Mouse (Mus musculus): ENCODE measurements around the gene Map2k5. TPM values are rescaled to one million over a fixed set of nuclear protein-coding genes. Genes with fewer than 3 reads are reported as not detected.

The Map2k5 gene
- not detected in 2 replicates for polyA plus RNA-seq (2012; ENCODE audit: insufficient read depth, insufficient read length, low replicate concordance, missing spikeins)

GRCm38 (mm10) chr9:63377270-63378142 is at the start of gene Map2k5:
Gene Map2k5, minus strand, starts transcription at chr9:63377902.
- peak within 1 kb of the TSS; percentile 47; the same call in 1 of the 2 replicates for H3K27ac ChIP-seq (ENCODE audit: insufficient read depth, low read depth, low read length)
- under 1% methylated on average over 57 of the region's 58 CpGs for WGBS
- peaks cover 14% of the 10 kb centered on the region for H3K4me1 ChIP-seq (ENCODE audit: control insufficient read depth, insufficient read depth, low read length)
- TF ChIP-seq CTCF (IDR thresholded peaks at IDR 0.05; ENCODE audit: insufficient read depth, low read depth, low read length) (no peak), POLR2A (IDR thresholded peaks at IDR 0.05; ENCODE audit: insufficient read depth, low read depth, low read length) (peak; percentile 67)
- H3K4me3 ChIP-seq (ENCODE audit: insufficient read depth, low read depth, low read length), result peak within 1 kb of the TSS; percentile 84

DNA sequence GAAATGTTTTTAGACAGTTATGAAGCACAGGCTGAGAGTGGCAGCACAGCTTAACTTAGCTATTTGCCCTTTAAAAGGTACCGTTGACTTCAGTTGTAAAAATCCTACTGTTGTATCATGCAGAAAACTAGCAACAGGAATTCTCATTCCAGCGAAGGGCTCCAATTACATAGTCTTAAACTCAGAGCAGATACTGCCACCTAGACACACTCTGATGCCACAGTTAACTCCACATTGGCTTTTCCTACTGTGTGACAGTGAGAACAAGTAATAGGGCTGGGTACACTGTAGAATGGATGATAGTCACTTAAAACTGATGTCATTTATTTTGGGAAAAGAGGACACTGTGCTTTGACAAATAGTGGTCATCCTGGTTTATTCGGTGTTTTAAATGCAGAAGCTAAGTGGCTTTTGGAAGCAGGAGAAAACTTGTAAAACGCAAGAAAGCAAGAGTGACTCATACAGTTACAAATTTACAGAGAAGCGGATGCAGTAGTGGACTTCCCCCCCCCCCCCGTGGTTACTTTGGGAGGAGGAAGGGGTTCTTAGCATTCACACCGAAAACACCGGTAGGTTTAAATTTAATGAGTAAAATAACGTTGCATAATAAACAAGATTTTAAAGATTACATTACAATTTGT is 43.5 kb upstream of the Map2k5 start:
- 60% methylated on average over 9 of the region's 9 CpGs for WGBS
- no peak for TF ChIP-seq POLR2A (IDR thresholded peaks at IDR 0.05; ENCODE audit: insufficient read depth, low read depth, low read length)
- no peak for TF ChIP-seq CTCF (IDR thresholded peaks at IDR 0.05; ENCODE audit: insufficient read depth, low read depth, low read length)
- no peaks in the 10 kb centered on the region for H3K4me1 ChIP-seq (ENCODE audit: control insufficient read depth, insufficient read depth, low read length)
- H3K27ac ChIP-seq (ENCODE audit: insufficient read depth, low read depth, low read length), result no peak overlapping the region
- H3K4me3 ChIP-seq (ENCODE audit: insufficient read depth, low read depth, low read length), result no peak overlapping the region

- TF ChIP-seq POLR2A (IDR thresholded peaks at IDR 0.05; ENCODE audit: insufficient read depth, low read depth, low read length) (no peak), CTCF (IDR thresholded peaks at IDR 0.05; ENCODE audit: insufficient read depth, low read depth, low read length) (no peak)
- Histone ChIP-seq H3K4me1 (ENCODE audit: control insufficient read depth, insufficient read depth, low read length) (no peaks in the 10 kb centered on the region), H3K27ac (ENCODE audit: insufficient read depth, low read depth, low read length) (no peak overlapping the region), H3K4me3 (ENCODE audit: insufficient read depth, low read depth, low read length) (no peak overlapping the region)
- WGBS, result 57% methylated on average over 6 of the region's 6 CpGs
Observed at GRCm38 (mm10) chr9:63420396-63420795, 42.7 kb upstream of the Map2k5 start.

GRCm38 (mm10) chr9:63400176-63400575 is 22.5 kb upstream of the Map2k5 start:
- Histone ChIP-seq H3K4me1 (ENCODE audit: control insufficient read depth, insufficient read depth, low read length) (peaks cover 6% of the 10 kb centered on the region), H3K27ac (ENCODE audit: insufficient read depth, low read depth, low read length) (no peak overlapping the region), H3K4me3 (ENCODE audit: insufficient read depth, low read depth, low read length) (no peak overlapping the region)
- 87% methylated on average over 1 of the region's 1 CpGs for WGBS
- no peak for TF ChIP-seq POLR2A (IDR thresholded peaks at IDR 0.05; ENCODE audit: insufficient read depth, low read depth, low read length)
- no peak for TF ChIP-seq CTCF (IDR thresholded peaks at IDR 0.05; ENCODE audit: insufficient read depth, low read depth, low read length)

DNA sequence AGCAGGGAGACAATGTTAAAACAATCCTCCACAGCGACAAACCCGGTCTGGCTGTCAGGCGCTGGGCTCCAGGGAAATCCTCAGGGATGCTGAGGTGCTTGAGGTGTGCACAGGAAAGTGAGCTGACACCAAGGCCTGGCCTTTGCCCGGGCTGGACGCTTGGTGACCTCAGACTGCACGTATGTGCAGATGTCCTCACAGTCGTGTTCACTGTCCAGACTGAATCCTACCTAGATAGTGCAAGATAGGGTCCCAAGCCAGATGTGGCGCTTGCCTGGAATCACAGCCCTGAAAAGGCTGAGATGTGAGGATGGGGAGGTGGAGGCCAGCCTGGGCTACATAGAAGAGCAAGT is 21.7 kb upstream of the Map2k5 start:
- TF ChIP-seq CTCF (IDR thresholded peaks at IDR 0.05; ENCODE audit: insufficient read depth, low read depth, low read length) (no peak), POLR2A (IDR thresholded peaks at IDR 0.05; ENCODE audit: insufficient read depth, low read depth, low read length) (no peak)
- WGBS, result 4% methylated on average over 8 of the region's 8 CpGs
- Histone ChIP-seq H3K4me3 (ENCODE audit: insufficient read depth, low read depth, low read length) (peak overlapping the region; percentile 65), H3K27ac (ENCODE audit: insufficient read depth, low read depth, low read length) (peak overlapping the region; percentile 66), H3K4me1 (ENCODE audit: control insufficient read depth, insufficient read depth, low read length) (peaks cover 6% of the 10 kb centered on the region)

DNA sequence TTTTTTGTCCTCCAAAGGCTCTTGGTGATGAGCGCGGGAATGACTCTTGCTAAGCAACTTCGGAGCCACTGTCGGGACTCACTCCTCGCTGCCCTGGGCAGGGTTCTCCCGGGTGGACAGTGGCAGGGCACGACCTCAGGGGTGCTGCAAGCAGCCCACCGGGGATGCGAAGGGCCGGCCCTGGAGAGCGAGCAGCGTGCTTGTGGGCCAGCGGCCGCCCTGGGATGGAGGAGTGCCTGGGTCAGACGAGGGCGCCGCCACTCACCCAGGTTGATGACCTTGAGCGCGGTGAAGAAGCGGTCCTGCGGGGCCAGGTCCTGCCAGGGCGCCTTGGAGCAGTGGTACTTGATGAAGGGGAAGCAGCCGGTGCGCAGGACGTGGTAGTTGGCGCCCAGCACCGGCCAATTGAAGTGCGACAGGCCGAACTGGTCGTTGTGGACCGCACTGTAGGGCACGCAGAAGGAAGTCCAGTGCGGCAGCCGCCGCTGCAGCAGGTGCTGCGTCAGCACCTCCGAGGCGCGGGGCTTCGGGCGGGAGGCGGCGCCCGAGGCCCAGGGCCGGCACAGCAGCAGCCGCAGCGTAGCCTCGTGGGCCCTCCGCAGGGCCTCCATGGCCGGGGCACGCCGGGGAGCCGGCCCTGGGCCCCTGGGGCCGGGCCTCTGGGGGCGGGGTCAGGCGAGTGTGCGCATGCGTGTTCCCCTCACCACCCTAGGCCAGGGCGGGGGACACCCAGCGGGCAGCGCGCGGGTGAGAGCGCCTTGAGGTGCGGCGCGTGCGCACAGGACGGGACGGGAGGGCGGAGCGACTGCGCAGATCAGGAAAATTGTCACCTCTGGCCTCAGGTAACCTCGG is 21.1 kb upstream of the Map2k5 start, which contains the start of gene 2300009A05Rik:
TSS of gene 2300009A05Rik (minus strand) at position 636 of the 852 bp plus-strand sequence.
- TF ChIP-seq POLR2A (IDR thresholded peaks at IDR 0.05; ENCODE audit: insufficient read depth, low read depth, low read length) (peak; percentile 91), CTCF (IDR thresholded peaks at IDR 0.05; ENCODE audit: insufficient read depth, low read depth, low read length) (no peak)
- under 1% methylated on average over 74 of the region's 74 CpGs for WGBS
- Histone ChIP-seq H3K27ac (ENCODE audit: insufficient read depth, low read depth, low read length) (peak within 1 kb of the TSS; percentile 66), H3K4me3 (ENCODE audit: insufficient read depth, low read depth, low read length) (peak within 1 kb of the TSS; percentile 65), H3K4me1 (ENCODE audit: control insufficient read depth, insufficient read depth, low read length) (peaks cover 6% of the 10 kb centered on the region)

DNA sequence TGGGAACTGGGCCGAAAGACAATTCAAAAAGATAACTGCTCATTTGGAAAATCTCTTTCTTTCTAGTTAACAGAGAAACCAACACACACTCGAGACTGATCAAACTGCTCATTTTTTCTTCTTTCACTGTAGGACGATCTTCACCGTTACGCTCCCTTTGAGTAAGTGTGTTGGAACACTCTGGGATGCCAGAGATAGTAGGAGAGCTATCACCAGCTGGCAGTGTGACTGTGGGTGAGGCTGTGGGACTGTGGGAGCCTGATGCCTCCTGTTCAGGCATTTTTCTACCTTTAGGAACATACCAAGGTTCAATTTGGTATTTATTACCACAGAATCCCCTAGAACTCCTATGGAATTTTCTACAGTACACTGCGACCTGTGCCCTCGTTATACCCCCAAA is 17.9 kb upstream of the Map2k5 start:
- 82% methylated on average over 7 of the region's 7 CpGs for WGBS
- Histone ChIP-seq H3K4me1 (ENCODE audit: control insufficient read depth, insufficient read depth, low read length) (peaks cover 6% of the 10 kb centered on the region), H3K4me3 (ENCODE audit: insufficient read depth, low read depth, low read length) (no peak overlapping the region), H3K27ac (ENCODE audit: insufficient read depth, low read depth, low read length) (no peak overlapping the region)
- no peak for TF ChIP-seq POLR2A (IDR thresholded peaks at IDR 0.05; ENCODE audit: insufficient read depth, low read depth, low read length)
- no peak for TF ChIP-seq CTCF (IDR thresholded peaks at IDR 0.05; ENCODE audit: insufficient read depth, low read depth, low read length)

DNA sequence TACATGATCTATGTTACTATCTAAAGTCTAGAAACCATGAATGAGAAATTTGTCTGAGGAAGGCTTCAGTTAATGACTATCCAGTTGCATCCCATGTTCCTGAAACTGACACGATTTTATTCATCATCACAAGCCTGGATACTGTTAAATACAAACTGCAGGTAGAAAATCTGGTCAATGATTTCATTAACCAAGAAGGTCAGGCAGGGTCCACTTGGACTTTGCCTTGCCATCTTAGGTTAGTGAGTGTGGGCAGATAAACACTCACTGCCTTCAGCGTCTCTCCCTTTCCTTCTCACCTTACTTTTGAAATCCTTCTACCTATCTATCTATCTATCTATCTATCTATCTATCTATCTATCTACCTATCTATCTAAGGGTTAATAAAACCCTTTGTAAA is 13.6 kb upstream of the Map2k5 start:
- Histone ChIP-seq H3K4me1 (ENCODE audit: control insufficient read depth, insufficient read depth, low read length) (peaks cover 2% of the 10 kb centered on the region; the same call in 1 of the 2 replicates), H3K4me3 (ENCODE audit: insufficient read depth, low read depth, low read length) (no peak overlapping the region), H3K27ac (ENCODE audit: insufficient read depth, low read depth, low read length) (no peak overlapping the region)
- TF ChIP-seq POLR2A (IDR thresholded peaks at IDR 0.05; ENCODE audit: insufficient read depth, low read depth, low read length), result no peak
- TF ChIP-seq CTCF (IDR thresholded peaks at IDR 0.05; ENCODE audit: insufficient read depth, low read depth, low read length), result no peak
- 82% methylated on average over 2 of the region's 2 CpGs for WGBS

Measured in olfactory bulb, adult 2 months (tissue).